Mouse (Mus musculus) neural tube, embryonic 14.5 days (tissue): ENCODE measurements around the gene Rpl9-ps6. TPM values are rescaled to one million over a fixed set of nuclear protein-coding genes. Genes with fewer than 3 reads are reported as not detected.
"Not testable (repeated sequence)": the region's sequence is repeated elsewhere in the genome, so short reads cannot be mapped to it uniquely, and the experiment has no call there.

Source experiments
- ATAC-seq: fragments of 200-750 bp; cut with Nextera tagmentation; 2 replicates; pipeline ENCODE4 v1.8.0; 2017; ENCODE audit warnings: low read depth, mild to moderate bottlenecking, moderate TSS enrichment, moderate library complexity
- H3K27ac ChIP-seq: fragments of 300-500 bp; sonication (generic); 2 replicates; pipeline ENCODE4 v1.5.1; 2014; ENCODE audit warnings: low read depth, mild to moderate bottlenecking, control low read depth, low read length, moderate library complexity, mixed read lengths
- H3K27me3 ChIP-seq: fragments of 300-500 bp; sonication (generic); 2 replicates; pipeline ENCODE4 v1.6.1; 2014; ENCODE audit warnings: low read length; ENCODE audit not compliant: control insufficient read depth, insufficient read depth
- H3K36me3 ChIP-seq: fragments of 300-500 bp; sonication (generic); 2 replicates; pipeline ENCODE4 v1.6.1; 2014; ENCODE audit warnings: low read length, mixed read lengths; ENCODE audit not compliant: control insufficient read depth, insufficient read depth
- H3K4me1 ChIP-seq: fragments of 300-500 bp; sonication (generic); 2 replicates; pipeline ENCODE4 v1.6.1; 2014; ENCODE audit warnings: low read length; ENCODE audit not compliant: control insufficient read depth, insufficient read depth
- H3K4me2 ChIP-seq: fragments of 300-500 bp; sonication (generic); 2 replicates; pipeline ENCODE4 v1.6.1; 2014; ENCODE audit warnings: mild to moderate bottlenecking, low read depth, low read length, control low read depth
- H3K4me3 ChIP-seq: fragments of 300-500 bp; sonication (generic); 2 replicates; pipeline ENCODE4 v1.5.1; 2014; ENCODE audit warnings: low read depth, low read length, control low read depth, mixed read lengths
- H3K9ac ChIP-seq: fragments of 300-500 bp; sonication (generic); replicated peaks from 2 replicates; pipeline ENCODE4 v1.6.1; 2014; ENCODE audit warnings: low read depth, mild to moderate bottlenecking, control low read depth, low read length, mixed read lengths
- H3K9me3 ChIP-seq: fragments of 300-500 bp; sonication (generic); 2 replicates; pipeline ENCODE4 v1.6.1; 2016; ENCODE audit warnings: low read length; ENCODE audit not compliant: control insufficient read depth
- WGBS: fragments of 180-500 bp; shearing (Covaris S2); extraction: QIAGEN DNeasy Blood & Tissue Kit; methylation state at CpG from one replicate; pipeline ENCODE4 v1.1.7; 2014; 5-methylcytosine and 5-hydroxymethylcytosine counted together
- polyA plus RNA-seq: library from polyadenylated mRNA; unstranded; fragments of >200 nt; fragmentation: Nextera tagmentation; extraction: Ambion mirVana; gene quantifications from 2 replicates; pipeline ENCODE4 v1.2.1, GENCODE M21; 2014

Rpl9-ps6 gene
- polyA plus RNA-seq, 1 experiment from 2014 or later, result 53.9 TPM

DNA sequence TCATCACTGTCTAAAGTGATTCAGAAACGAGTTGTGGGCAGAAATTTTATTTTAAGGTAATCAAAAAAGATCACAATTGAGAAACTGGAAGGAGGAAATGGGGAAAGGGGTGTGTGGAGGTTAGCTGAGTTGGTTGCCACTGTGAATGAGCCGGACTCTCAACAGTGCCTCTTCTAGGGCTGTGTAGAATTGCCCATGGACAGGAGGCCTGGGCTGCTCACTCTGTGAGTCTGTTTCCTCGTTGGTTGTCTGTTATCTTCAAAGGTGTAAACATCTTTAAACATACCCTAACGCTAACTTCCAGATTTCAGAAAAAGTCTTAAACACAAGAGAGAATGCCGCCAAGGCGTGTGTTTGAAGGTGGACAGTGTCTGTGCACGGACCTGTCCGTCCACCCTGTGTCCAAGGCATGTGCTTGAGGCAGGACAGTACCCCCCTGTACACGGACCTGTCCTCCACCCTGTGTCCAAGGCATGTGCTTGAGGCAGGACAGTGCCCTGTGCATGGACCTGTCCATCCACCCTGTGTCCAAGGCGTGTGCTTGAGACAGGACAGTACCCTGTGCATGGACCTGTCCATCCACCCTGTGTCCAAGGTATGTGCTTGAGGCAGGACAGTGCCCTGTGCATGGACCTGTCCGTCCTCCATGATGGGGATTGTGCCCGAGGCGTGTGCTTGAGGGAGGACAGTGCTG is 4.3 kb upstream of the Rpl9-ps6 start:
- no peak overlapping the region for H3K4me2 ChIP-seq
- peak; percentile 41; the same call in 1 of the 2 replicates for ATAC-seq
- H3K4me3 ChIP-seq, result no peak overlapping the region
- 89% methylated on average over 13 of the region's 13 CpGs for WGBS
- no peaks in the 10 kb centered on the region for H3K4me1 ChIP-seq
- no peaks in the 10 kb centered on the region for H3K9me3 ChIP-seq
- H3K27me3 ChIP-seq, result no peaks in the 10 kb centered on the region
- no peaks in the 10 kb centered on the region for H3K36me3 ChIP-seq
- H3K9ac ChIP-seq, result no peak overlapping the region
- no peak overlapping the region for H3K27ac ChIP-seq

DNA sequence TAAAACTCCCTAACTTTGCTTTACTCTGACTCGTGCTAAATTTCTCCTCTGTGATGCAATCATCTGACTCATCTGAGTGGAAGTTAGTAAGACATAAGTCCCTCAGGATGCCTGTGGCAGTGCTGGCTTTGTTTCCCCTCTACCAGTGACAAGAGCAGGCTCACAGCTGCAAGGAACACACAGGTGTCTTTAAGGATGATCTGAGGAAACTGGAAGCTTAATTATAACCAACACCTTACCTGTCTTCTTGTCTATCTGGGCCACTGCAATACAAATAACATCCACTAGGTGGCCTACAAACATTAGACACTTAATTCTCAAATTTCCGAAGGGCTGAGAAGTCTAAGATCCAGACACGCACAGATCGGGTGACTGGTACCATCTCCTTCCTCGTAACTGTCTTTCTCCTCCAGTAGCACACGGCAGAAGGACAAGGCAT is 3.7 kb upstream of the Rpl9-ps6 start:
- Histone ChIP-seq H3K4me1 (no peaks in the 10 kb centered on the region), H3K9ac (no peak overlapping the region), H3K4me3 (no peak overlapping the region), H3K27ac (no peak overlapping the region), H3K4me2 (no peak overlapping the region), H3K9me3 (no peaks in the 10 kb centered on the region), H3K36me3 (no peaks in the 10 kb centered on the region), H3K27me3 (no peaks in the 10 kb centered on the region)
- WGBS, result 35% methylated on average over 6 of the region's 6 CpGs
- ATAC-seq, result peak; percentile 70

DNA sequence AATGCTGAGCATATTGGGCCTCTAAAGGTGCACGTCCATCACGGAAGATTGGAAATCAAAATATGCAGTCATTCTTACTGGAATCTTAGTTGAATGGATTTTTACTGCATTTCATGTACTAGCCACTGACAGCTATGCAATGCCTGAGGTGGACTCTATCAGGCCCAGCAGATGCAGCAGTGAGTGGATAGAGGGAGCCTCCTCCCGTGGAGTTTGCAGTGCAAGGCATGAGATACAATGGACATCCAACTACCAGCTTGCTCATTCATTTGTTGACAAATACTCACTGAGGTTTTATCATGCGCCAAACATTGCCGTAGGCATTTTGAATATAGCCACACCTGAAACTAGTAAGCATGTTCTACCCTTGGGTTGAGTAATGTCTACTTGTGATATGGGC is 947 bp upstream of the Rpl9-ps6 start:
- Histone ChIP-seq H3K36me3 (no peaks in the 10 kb centered on the region), H3K27me3 (no peaks in the 10 kb centered on the region), H3K4me2 (no peak overlapping the region), H3K9ac (no peak overlapping the region), H3K4me1 (no peaks in the 10 kb centered on the region), H3K9me3 (no peaks in the 10 kb centered on the region), H3K27ac (no peak overlapping the region), H3K4me3 (no peak overlapping the region)
- 94% methylated on average over 5 of the region's 5 CpGs for WGBS
- no peak for ATAC-seq

DNA sequence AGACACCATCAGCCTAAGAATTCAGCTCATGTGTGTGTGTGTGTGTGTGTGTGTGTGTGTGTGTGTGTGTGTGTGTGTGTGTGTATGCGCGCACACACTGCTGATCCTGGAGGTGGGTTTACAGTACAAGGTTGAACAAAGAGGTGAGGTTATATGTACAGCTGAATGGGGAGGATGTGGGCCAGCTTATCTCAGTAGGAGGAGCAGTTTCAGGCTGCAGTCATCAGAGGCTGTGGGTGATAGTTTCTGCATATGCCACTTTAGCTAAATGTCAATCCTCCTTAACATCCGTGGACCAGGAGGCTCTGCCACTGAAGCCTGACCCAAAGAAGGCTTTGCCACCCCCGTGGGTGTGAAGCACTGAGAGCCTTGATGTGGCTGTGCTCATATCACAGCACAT is 1.1 kb downstream of the Rpl9-ps6 start:
- Histone ChIP-seq H3K4me3 (no peak overlapping the region), H3K27ac (no peak overlapping the region), H3K4me2 (no peak overlapping the region), H3K27me3 (no peaks in the 10 kb centered on the region), H3K4me1 (no peaks in the 10 kb centered on the region), H3K36me3 (no peaks in the 10 kb centered on the region), H3K9ac (no peak overlapping the region), H3K9me3 (no peaks in the 10 kb centered on the region)
- ATAC-seq, result no peak
- WGBS, result 90% methylated on average over 2 of the region's 4 CpGs

DNA sequence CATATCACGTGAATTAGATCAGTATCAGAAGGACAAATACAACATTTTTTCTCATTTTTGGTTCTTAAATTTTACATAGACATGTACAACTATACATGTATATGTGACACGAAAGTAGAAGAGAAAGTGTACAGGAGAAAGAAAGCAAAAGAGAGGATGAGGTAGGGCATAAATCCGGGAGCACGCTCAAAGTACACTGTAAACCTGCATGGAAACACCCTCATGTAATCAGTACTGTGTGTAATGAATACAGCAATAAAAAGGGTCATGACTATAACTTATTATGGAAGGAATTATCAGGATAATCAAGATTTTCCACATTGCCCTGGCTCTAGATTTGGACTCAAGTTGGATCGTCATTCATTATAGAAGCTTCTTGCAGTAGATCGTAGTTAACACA is 3.3 kb downstream of the Rpl9-ps6 start:
- Histone ChIP-seq H3K9me3 (no peaks in the 10 kb centered on the region), H3K27ac (no peak overlapping the region), H3K27me3 (no peaks in the 10 kb centered on the region), H3K4me2 (no peak overlapping the region), H3K36me3 (no peaks in the 10 kb centered on the region), H3K9ac (no peak overlapping the region), H3K4me1 (no peaks in the 10 kb centered on the region), H3K4me3 (no peak overlapping the region)
- WGBS, result 93% methylated on average over 6 of the region's 6 CpGs
- ATAC-seq, result no peak

DNA sequence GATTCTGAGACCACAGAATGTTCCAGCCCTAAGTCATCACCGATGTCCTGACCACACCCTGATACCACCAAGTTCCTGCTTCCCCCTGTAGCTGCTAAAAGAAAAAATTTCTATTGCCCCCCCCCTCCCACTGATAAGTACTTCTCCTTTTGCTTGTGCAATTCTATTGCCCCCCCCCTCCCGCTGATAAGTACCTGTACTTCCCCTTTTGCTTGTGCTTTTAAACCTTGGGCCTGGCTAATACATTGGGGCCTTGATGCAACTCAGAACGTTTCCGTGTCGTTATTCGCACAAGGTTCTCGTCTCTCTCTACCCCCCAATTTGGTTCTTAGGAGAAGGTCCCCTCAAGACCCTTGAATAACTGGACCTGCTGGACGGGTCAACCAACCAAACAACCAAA is 8.7 kb downstream of the Rpl9-ps6 start:
- not testable (repeated sequence) for H3K4me3 ChIP-seq, H3K4me2 ChIP-seq, ATAC-seq, H3K4me1 ChIP-seq, H3K36me3 ChIP-seq, H3K9ac ChIP-seq, H3K27ac ChIP-seq, H3K9me3 ChIP-seq, H3K27me3 ChIP-seq
- 84% methylated on average over 8 of the region's 8 CpGs for WGBS

DNA sequence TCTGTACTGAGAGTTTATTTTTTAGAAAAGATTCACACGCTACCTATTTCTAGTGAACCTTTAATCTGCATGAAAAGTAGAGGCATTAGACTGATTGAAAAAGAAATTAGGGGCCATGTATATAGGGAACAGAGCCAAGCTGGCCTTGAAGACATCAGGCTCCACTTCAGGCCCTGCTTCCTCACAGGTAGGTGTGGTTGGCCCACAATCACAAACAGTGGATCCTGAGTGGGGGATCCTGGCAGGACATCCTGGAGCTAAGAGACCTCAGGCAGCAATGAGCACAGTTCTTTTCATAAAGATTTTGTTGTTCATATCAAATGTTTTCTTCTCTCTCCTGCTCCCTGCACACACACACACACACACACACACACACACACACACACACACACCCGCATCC is 9.6 kb downstream of the Rpl9-ps6 start:
- WGBS, result 94% methylated on average over 2 of the region's 2 CpGs
- Histone ChIP-seq H3K27me3 (no peaks in the 10 kb centered on the region), H3K9me3 (no peaks in the 10 kb centered on the region), H3K4me3 (no peak overlapping the region), H3K4me1 (no peaks in the 10 kb centered on the region), H3K27ac (no peak overlapping the region), H3K9ac (no peak overlapping the region), H3K4me2 (no peak overlapping the region), H3K36me3 (no peaks in the 10 kb centered on the region)
- no peak for ATAC-seq

DNA sequence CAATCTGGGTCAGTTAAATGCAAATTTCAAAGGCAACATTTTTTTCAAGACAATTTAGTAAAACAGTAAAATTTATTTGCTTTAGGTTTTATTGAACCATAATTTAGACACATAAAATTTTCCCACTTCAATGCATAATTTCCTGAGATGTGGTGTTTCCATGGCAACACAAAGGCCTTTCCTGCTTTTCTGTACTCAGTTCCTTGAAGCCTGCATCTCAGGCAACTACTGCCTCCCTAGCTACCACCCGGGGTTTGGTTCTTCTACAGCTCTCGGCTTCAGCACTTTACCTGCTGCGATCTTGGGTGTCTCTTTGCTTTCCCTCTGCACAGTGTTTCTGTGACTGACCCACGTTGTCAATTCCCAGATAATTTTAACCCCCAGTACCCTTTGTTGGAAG is 14.1 kb downstream of the Rpl9-ps6 start:
- Histone ChIP-seq H3K9me3 (no peaks in the 10 kb centered on the region), H3K9ac (no peak overlapping the region), H3K4me1 (no peaks in the 10 kb centered on the region), H3K27me3 (no peaks in the 10 kb centered on the region), H3K4me2 (no peak overlapping the region), H3K4me3 (no peak overlapping the region), H3K27ac (no peak overlapping the region), H3K36me3 (no peaks in the 10 kb centered on the region)
- 62% methylated on average over 4 of the region's 4 CpGs for WGBS
- no peak for ATAC-seq

DNA sequence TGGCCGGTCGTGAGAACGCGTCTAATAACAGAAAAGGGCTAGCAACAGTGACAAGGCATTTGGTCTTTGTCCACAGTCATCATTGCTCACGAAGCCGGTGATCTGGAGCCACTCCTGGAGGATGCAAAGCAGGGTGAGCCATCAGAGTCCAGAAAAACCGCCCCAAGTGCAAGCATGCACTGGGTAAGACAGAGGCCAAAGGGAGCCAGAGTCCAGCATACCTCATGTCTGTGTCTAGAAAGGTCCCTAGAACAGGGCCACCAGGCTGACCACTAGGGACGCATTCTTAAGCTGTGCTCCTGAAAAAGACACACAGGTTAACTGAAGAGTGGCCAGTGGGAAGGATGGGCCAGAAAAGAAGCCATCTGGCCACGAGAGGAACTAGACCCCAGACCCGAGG is 17.4 kb downstream of the Rpl9-ps6 start:
- WGBS, result 97% methylated on average over 10 of the region's 10 CpGs

More for the DNA sequence above, 17.4 kb downstream of the Rpl9-ps6 start:
- Histone ChIP-seq H3K27me3 (no peaks in the 10 kb centered on the region), H3K4me2 (no peak overlapping the region), H3K36me3 (no peaks in the 10 kb centered on the region), H3K4me3 (no peak overlapping the region), H3K9ac (no peak overlapping the region), H3K27ac (no peak overlapping the region), H3K4me1 (no peaks in the 10 kb centered on the region), H3K9me3 (no peaks in the 10 kb centered on the region)
- ATAC-seq, result no peak
